Mouse (Mus musculus) induced T-regulatory cell, adult 2 months (primary cell): ENCODE results near the gene Kif26b.

ENCODE experiments used
- DNase-seq: peaks from one replicate; pipeline ENCODE4 v3.0.0-alpha.2; 2012; ENCODE audit warnings: low read depth

Gene Kif26b

DNA sequence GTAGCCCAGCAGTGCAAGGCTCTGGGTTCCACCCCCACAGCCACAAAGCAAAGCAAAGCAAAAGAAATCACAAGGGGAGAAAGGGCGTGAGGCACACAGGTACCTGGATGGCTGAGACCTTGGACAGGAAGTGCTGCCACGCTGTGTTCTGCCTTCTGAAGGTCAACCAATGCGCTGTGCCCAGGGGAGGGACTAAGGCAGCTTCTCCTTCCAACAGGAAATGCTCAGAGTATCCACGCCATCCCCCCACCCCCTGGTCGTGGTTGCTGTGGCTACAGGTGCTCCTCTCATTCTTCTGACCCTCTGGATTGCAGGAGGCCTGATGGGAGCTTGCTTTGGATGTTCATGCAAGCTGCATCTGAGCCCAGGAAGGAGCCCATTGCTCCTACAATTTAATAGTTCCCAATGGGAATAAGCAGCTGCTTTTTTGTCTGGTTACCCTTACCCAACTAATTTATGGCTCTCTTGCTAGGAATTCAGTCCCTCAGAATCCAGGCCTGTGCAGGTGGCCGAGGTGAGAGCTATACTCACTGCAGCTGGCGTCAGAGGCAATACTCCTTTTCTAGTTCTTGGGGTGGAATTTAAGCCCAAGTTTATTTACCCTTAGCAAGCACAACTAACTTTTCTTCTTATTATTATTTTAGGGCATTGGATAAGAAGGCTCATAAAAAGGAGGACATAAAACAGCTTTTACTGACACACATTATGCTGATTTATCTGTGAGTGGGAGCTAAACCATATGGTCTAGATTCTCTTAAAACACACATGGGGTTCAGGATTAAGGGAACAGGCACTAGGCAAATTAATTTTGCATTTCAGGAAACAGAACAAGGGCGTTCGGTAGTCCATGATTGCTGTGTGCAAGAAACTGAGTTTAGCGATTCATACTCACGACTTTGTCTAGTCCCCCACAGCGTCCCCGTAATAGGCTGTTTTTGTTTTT, 61.6 kb downstream of the Kif26b start:
- DNase-seq = no peak

- DNase-seq = no peak
Measured at GRCm38 (mm10) chr1:178597113-178597512, 68.2 kb downstream of the Kif26b start.

GRCm38 (mm10) chr1:178597757-178598156, 68.8 kb downstream of the Kif26b start:
- DNase-seq = no peak

DNA sequence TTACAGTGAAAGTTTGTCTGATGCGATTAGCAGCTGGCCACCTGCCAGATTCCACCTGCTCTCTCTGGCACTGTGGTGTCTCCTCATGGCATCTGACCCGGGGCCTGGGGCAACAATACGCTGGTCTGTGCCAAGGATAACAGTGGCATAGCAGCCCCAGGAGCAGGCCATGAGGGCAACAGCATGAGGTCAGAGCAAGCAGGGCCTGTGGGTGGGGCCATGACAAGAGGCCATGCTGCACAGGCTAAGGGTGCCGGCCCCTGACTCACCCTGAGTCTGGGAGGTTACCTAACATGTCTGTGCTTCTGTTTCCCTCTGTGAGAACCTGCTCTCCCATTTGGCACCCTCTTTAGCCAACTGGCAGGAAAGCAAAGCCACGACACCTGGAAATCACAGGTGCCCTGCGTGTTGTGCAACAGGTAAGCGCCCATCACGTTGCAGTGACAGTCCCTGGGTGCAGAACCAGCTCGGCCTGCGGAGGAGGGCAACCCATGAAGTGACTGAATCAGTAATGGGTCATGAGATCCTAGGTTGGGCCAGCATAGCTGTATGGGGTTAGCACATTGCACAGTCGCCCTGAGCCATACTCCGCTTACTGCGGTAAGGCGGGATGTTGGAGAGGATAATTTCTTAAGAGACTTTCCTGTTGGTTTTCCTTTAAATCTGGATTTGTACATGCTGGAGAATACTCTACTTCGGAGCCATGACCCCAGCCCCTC, 72.1 kb downstream of the Kif26b start:
- no peak for DNase-seq

- no peak for DNase-seq
Measured at GRCm38 (mm10) chr1:178609151-178609775, 80.3 kb downstream of the Kif26b start.

DNA sequence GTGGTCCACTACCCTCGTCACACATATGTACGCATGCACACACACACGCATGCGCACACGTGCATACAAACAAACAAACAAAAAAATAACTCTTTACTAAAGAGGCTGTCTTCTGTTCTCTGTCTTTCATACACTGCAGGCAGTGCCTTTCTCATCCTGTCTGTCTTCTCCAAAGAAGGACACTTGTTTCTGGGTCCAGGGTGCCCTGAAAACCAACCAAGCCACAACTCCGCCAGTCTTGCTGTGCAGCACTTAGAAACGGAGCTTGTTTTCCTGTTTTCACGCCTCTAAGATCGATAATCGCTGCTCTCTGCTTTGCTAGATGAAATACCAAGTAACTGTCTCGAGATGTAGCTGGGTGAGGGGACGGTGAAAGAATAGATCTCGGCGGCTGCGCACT, 82.6 kb downstream of the Kif26b start:
- DNase-seq = no peak

DNA sequence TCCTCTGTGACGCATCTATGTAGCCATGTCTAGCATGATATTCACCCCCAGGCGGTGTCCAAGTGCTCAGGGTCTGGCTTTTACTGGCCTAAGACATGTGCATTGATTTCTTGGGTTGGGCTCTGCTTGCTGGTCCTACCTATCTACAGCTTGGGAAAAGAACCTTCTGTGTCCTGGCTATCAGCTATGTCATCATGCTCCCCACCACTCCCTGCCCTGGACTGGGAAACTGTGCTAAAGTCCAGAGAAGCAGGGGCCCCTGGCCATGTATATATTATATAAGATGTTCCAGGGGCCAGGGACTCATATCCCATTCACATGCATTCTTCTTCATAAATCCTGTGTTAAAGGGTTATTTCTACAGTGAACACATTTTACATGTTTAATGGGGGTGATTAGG, 92.4 kb downstream of the Kif26b start:
- no peak for DNase-seq

DNA sequence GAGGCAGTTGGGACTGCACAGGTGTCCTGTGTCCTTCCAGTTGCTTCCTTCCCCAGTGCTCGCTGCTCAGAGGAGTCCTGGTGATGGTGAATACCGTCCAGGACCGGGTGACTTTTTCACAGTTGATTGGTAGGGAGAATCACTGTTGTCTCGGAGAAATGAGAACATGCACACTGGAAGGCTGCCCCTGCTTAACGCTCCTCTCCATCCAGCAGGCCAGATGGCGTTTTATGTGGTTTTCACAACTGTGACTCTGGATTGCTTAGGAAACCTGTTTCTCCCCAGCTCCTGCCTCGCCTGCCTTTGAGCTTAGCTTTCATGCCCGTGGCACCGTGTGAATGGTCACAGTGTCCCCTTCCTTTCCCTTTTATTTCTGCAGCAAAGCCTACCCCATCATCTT, 95.0 kb downstream of the Kif26b start:
- DNase-seq = no peak

DNA sequence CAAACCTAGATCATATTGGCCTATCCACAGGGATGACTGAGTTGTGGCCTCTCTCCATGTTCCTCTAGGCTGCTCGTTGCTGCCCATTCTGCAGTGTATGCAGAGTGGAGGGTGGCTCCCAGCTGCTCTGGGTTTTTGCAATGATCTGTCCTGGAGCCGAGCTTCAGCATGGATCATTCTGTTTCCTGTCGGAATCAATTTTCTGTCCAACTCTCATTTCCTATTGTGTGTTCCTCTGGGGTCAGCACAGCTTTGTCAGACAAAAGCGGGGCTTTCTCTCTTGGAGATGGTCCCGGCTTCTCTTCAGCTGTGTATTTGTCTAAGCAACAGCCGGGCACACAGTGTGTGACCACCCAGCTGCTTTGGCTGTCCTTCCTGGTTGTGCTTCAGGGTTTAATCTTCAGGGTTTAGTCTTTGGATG, 98.0 kb downstream of the Kif26b start:
- DNase-seq = no peak

GRCm38 (mm10) chr1:178630042-178630441, 101.1 kb downstream of the Kif26b start:
- peak; percentile 3 for DNase-seq

DNA sequence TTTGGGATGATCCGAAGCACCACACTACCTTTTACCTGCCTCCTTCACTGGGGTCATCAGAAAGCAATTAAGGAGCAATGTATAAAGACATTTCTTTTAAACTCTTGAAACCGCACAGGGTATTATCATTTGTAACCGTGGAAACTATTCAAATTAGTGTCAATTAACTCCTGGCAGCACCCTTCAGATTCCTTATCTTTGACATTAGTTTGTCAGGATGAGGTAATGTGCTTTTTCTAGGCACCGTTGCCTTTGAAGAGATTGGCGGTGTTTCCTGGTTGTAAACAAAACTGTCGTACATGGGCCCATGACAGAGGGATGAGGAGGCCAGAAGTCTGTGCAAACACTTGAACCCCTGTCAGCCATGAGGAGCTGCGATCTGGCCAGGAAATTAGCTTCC, 102.9 kb downstream of the Kif26b start:
- DNase-seq = no peak

DNA sequence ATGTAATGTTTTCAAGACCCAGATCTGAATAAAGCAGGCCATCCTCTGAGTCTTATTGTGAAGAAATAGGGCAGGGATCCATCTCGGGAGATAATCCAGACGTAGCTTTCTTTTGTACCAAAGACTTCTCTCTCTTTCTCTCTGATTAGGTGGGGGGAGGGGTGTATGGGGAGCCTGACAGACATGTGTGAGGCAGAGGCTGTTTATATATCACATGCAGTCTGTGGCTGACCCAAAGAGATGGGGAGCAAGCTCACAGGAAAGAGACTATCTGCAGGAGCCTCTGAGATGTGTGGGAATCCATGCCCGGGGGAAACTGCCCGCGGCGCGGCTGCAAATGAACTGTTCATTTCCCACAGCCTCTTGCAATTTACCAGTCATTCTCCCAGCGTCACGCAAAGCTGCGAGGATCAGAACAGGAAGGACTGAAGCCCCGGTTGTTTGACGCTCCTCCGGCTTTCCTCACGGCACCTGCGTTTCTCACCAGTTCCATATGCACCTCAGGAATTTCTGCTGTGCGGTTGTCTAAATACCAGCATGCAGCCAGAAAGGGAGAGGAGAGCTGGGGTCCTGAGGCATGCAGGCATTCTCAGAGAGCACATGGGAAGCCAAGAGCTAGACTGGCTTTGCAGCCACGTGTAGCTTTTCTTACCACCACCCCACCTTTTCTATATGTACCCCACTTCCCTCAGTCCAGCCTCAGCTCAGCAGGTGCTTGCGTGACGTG, 105.6 kb downstream of the Kif26b start:
- DNase-seq = no peak

DNA sequence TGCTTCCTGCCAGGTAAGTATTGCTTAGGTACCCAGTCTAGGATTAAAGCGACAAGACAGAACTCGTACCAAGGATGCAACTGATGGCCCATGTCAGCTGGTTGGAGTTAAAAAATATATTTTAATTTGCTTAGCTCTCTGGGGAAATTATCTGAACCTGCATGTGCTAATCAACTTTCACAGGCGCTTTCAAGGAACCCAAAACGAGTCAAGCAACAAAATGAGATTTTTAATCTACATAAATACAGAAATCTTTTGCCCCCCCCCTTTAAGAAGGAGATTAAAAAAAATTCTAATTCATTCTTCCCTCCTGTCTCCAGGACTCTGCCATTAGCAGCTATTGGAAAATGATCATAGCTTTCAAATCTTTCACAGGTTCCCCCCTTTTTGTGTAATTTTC, 106.5 kb downstream of the Kif26b start:
- no peak for DNase-seq

- no peak for DNase-seq
Measured at GRCm38 (mm10) chr1:178637293-178637692, 108.4 kb downstream of the Kif26b start.

- no peak for DNase-seq
Measured at GRCm38 (mm10) chr1:178639951-178640350, 111.0 kb downstream of the Kif26b start.

GRCm38 (mm10) chr1:178640719-178641455, 112.0 kb downstream of the Kif26b start:
- no peak for DNase-seq

DNA sequence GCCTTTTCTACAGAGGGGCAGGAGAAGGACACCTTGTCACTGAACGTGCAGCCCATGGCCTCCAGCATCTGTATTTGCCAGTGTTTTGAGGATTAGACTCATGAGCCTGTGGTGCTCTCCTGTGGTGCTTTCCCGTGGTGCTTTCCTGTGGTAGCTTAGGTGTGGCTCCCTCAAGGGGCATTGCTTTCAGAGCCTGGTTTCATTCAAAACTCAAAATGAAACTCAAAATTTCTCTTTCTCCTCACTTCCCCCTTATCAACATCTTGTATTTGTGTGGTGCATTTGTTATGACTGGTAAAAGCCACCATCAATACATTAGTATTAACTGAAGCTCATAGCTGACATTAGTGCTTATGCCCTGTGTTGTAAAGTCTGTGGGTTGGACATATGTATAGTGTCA, 112.9 kb downstream of the Kif26b start:
- DNase-seq = peak; percentile 14

- DNase-seq = no peak
Measured at GRCm38 (mm10) chr1:178644954-178645353, 116.0 kb downstream of the Kif26b start.

GRCm38 (mm10) chr1:178646589-178646988, 117.7 kb downstream of the Kif26b start:
- no peak for DNase-seq

GRCm38 (mm10) chr1:178655525-178655924, 126.6 kb downstream of the Kif26b start:
- no peak for DNase-seq

DNA sequence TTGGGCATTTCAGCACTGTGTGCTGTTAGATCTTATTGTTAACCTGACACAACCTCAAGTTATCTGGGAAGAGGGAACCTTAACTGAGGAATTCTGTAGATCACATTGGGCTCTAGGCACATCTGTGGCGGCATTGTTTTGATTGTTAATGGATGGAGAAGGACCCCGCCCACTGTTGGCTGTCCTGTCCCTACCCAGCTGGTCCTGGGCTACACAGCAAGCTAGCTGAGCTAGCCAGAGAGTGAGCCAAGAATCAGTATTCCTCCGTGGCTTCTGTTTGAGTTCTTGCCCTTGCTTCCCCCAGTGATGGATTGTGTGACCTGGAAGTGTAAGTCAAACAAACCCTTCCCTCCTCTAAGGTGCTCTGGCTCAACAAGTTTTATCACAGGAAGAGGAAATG, 132.1 kb downstream of the Kif26b start:
- DNase-seq = no peak
